Mouse (Mus musculus) stomach, embryonic 16.5 days (tissue): ENCODE results near the gene Lrrc26. TPM values are rescaled to one million over a fixed set of nuclear protein-coding genes. Genes with fewer than 3 reads are reported as not detected.
A peak's percentile ranks its signal among the peaks of the same experiment; 100 is the strongest.

Experiments used
- ATAC-seq: fragments of 200-750 bp; cut with Nextera tagmentation; 2 replicates; pipeline ENCODE4 v1.8.0; 2017; ENCODE audit warnings: moderate number of reproducible peaks, moderate TSS enrichment; ENCODE audit not compliant: insufficient read depth, low FRiP score
- H3K27ac ChIP-seq: fragments of 300-500 bp; sonication (generic); 2 replicates; pipeline ENCODE4 v1.5.1; 2014; ENCODE audit warnings: low read length
- H3K27me3 ChIP-seq: fragments of 300-500 bp; sonication (generic); 2 replicates; pipeline ENCODE4 v1.6.1; 2014; ENCODE audit warnings: low read length, control low read depth, mixed read lengths; ENCODE audit not compliant: control insufficient read depth, insufficient read depth
- H3K36me3 ChIP-seq: fragments of 300-500 bp; sonication (generic); 2 replicates; pipeline ENCODE4 v1.6.1; 2014; ENCODE audit warnings: low read length; ENCODE audit not compliant: control insufficient read depth, insufficient read depth
- H3K4me1 ChIP-seq: fragments of 300-500 bp; sonication (generic); 2 replicates; pipeline ENCODE4 v1.6.1; 2014; ENCODE audit warnings: low read length, control low read depth, mixed read lengths; ENCODE audit not compliant: control insufficient read depth, insufficient read depth
- H3K4me2 ChIP-seq: fragments of 300-500 bp; sonication (generic); 2 replicates; pipeline ENCODE4 v1.6.1; 2014; ENCODE audit warnings: low read depth, low read length, mixed read lengths
- H3K4me3 ChIP-seq: fragments of 300-500 bp; sonication (generic); replicated peaks from 2 replicates; pipeline ENCODE4 v1.5.1; 2014; ENCODE audit warnings: mild to moderate bottlenecking, low read length
- H3K9ac ChIP-seq: fragments of 300-500 bp; sonication (generic); 2 replicates; pipeline ENCODE4 v1.6.1; 2014; ENCODE audit warnings: low read length
- H3K9me3 ChIP-seq: fragments of 300-500 bp; sonication (generic); replicated peaks from 2 replicates; pipeline ENCODE4 v1.6.1; 2016; ENCODE audit warnings: low read length, control low read depth; ENCODE audit not compliant: control insufficient read depth
- WGBS: fragments of 180-500 bp; shearing (Covaris S2); extraction: QIAGEN DNeasy Blood & Tissue Kit; methylation state at CpG from one replicate; pipeline ENCODE4 v1.1.7; 2014; 5-methylcytosine and 5-hydroxymethylcytosine counted together
- polyA plus RNA-seq: library from polyadenylated mRNA; unstranded; fragments of >200 nt; fragmentation: Nextera tagmentation; extraction: Ambion mirVana; gene quantifications from 2 replicates; pipeline ENCODE4 v1.2.1, GENCODE M21; 2015

The Lrrc26 gene
- polyA plus RNA-seq, 1 experiment from 2014 or later, result 14.3 TPM

DNA sequence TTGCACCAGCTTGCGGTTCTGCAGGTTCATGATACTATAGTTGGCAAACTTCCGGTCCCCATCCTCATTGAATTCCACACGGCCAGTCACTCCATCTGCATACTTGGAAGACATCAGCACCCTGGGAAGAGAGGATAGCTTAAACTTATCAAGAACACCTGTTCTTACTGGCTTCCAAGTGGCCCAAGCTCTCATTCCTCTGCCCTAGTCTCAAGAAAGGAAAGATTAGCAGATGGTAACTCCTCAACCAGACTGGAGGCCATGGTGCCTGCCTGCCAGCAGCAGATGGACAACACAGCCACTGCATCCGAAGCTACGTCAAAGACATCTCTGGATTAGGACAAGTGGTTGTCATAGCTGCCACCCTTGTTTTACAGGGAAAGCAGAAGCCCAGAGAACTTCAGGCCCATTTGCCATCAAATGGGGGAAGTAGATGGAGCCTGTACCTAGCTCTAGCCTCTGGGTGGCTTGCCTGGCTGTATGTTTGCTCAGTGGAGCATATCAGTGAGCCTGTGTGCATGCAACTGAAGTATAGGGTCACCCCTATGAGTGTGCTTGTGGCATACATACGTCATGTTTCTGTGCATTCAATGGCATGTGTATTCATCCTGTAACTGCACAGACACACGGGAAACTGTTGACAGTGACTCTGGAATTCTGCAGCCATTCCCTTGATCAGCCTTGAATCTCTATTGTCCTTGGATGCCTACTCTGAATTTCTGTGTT lies 14.4 kb downstream of the Lrrc26 start:
- H3K27ac ChIP-seq, result no peak overlapping the region
- no peaks in the 10 kb centered on the region for H3K9me3 ChIP-seq
- peak overlapping the region; percentile 52; the same call in 1 of the 2 replicates for H3K4me3 ChIP-seq
- H3K9ac ChIP-seq, result 0 out of 2 replicates have a peak overlapping the region, but pooled peaks have one; percentile 13
- H3K4me1 ChIP-seq, result 0 out of 2 replicates have a peak, but pooled peaks cover 2% of the 10 kb centered on the region
- no peaks in the 10 kb centered on the region for H3K36me3 ChIP-seq
- peak overlapping the region; percentile 67 for H3K4me2 ChIP-seq
- ATAC-seq, result peak; percentile 40; the same call in 1 of the 2 replicates
- 69% methylated on average over 7 of the region's 7 CpGs for WGBS
- H3K27me3 ChIP-seq, result peaks cover 17% of the 10 kb centered on the region; the same call in 1 of the 2 replicates

DNA sequence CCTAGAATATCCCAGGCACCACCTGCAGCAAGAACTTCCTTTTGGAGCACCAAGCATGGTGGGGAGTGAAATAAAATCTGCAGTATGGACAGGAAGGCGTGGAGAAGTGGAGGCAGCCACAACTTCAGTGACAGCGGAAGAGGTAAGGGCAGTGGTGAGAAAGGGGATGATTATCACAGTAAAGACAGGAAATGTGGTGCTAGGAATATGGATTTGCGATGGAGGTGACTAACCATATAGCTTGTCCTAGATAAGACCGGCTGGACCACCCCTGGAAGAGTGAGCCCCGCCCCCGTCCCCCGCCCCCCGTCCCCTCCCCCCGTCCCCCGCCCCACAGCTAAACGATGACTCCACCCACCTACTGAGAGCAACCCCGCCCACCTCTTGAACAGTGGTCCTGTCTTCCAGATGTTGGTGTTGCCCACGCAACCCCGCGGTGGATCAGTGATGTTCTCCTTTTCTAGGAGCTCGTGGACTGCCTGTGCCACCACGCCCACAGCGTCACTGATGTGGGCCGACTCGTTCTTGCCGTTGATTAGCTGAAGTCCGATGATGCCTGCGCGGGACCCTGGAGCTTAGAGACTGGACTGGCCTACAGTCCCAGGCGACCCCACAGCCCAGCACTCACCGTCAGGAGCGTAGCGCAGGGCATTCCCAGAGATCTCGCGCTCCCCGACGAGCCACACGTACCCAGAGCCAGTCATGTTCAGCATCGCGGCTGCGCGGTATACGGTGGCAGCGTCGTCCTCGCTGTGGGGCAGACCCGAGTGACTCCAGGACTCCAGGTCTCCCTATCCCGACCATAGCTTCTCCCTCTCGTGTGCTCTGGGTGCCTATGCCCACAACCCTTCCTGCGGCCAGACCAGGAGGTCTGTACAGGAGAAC lies 15.2 kb downstream of the Lrrc26 start:
- no peak overlapping the region for H3K27ac ChIP-seq
- H3K4me1 ChIP-seq, result 0 out of 2 replicates have a peak, but pooled peaks cover 2% of the 10 kb centered on the region
- WGBS, result 3% methylated on average over 42 of the region's 45 CpGs
- H3K9me3 ChIP-seq, result no peaks in the 10 kb centered on the region
- no peaks in the 10 kb centered on the region for H3K36me3 ChIP-seq
- peak overlapping the region; percentile 49 for H3K9ac ChIP-seq
- H3K4me3 ChIP-seq, result peak overlapping the region; percentile 52
- H3K4me2 ChIP-seq, result peak overlapping the region; percentile 67
- H3K27me3 ChIP-seq, result peaks cover 17% of the 10 kb centered on the region; the same call in 1 of the 2 replicates
- peak; percentile 37; the same call in 1 of the 2 replicates for ATAC-seq

DNA sequence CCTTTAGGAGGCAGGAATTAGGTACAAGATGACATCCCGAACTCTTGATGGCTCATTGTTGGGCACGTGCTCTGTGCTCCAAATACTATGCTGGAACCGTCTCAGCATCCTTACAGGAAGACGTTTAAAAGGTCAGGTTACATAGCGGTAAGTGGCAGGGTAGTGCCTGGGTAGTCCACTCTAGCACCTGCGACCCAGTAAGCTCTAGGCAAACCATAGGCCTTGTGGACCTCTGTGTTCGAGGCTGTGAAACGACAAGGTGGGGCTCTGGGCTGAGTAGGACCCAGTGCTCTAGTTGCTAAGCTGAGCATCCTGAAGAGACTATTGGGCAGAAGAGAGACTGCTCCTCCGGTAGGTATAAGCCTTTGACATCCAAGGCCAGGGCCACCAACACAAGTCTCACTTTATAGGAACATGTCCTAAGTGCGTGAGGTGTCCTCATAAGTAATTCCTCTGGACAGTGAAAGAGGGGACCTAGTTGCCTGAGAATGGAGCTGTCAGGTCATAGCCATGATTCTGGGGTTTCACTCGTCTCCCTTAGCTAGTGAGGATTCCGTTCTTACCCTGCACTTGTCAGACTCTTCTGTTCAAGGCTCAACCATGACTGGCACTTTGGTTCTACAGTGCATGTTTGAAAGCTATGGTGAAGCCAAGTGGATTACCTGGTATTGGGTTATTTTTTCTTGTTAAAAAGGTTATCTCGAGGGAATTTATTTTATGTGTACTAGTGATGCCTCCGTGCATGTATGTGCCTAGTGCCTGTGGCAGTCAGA lies 16.1 kb downstream of the Lrrc26 start:
- peak overlapping the region; percentile 52 for H3K4me3 ChIP-seq
- no peak for ATAC-seq
- peak overlapping the region; percentile 67 for H3K4me2 ChIP-seq
- peak overlapping the region; percentile 49; the same call in 1 of the 2 replicates for H3K9ac ChIP-seq
- no peaks in the 10 kb centered on the region for H3K9me3 ChIP-seq
- WGBS, result 50% methylated on average over 14 of the region's 14 CpGs
- peaks cover 23% of the 10 kb centered on the region for H3K27me3 ChIP-seq
- no peak overlapping the region for H3K27ac ChIP-seq
- H3K4me1 ChIP-seq, result 0 out of 2 replicates have a peak, but pooled peaks cover 2% of the 10 kb centered on the region
- no peaks in the 10 kb centered on the region for H3K36me3 ChIP-seq

DNA sequence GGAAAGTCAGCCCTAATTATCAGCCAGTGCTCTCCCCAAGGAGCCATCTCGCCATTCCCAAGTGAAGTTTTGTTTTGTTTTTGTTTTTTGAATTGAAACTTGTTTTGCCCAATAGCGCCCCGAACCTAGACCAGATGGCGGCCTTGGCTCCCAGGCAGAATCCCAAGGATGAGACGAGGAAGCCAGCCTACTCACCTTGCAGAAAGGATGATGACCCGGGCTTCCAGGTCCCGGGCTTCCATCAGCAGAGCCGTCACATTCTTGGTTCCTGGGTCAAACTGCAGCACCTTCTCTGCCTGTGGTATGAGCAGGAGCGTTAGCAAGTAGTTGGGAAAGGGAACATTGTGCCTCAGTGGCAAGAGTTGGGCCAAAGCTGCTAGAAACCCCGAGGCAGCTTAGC lies 20.5 kb downstream of the Lrrc26 start:
- H3K27me3 ChIP-seq, result peaks cover 49% of the 10 kb centered on the region
- whole genome bisulfite sequencing, result 53% methylated on average over 10 of the region's 10 CpGs

DNA sequence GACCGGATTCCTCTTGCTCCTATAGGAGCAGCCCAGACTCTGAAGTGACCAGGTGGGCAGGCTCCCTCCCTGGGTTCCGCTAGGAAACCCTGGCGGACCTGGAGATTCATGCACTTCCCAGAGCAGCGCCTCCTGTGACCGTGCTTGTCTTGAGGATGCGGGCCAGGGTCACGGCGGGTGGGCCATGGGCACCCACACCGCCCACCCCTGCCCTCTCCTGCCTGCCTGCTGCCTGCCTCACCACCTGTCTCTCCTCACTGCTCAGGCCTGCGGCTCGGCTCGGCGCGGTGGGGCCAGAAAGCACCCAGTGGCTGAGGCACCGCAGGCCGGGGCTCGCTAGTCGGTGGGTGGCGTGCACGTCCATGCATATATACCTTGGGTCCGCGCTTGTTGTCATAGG lies 21.3 kb downstream of the Lrrc26 start:
- peak overlapping the region; percentile 45 for H3K4me2 ChIP-seq
- H3K36me3 ChIP-seq, result no peaks in the 10 kb centered on the region
- 0 out of 2 replicates have a peak overlapping the region, but pooled peaks have one; percentile 4 for H3K9ac ChIP-seq
- no peak overlapping the region for H3K27ac ChIP-seq
- under 1% methylated on average over 22 of the region's 22 CpGs for WGBS
- no peaks in the 10 kb centered on the region for H3K9me3 ChIP-seq
- no peaks in the 10 kb centered on the region for H3K4me1 ChIP-seq
- H3K27me3 ChIP-seq, result peaks cover 42% of the 10 kb centered on the region
- no peak for ATAC-seq
- peak overlapping the region; percentile 2 for H3K4me3 ChIP-seq

More for the DNA sequence above, 20.5 kb downstream of the Lrrc26 start:
- no peak overlapping the region for H3K4me2 ChIP-seq
- H3K9me3 ChIP-seq, result no peaks in the 10 kb centered on the region
- ATAC-seq, result no peak
- H3K36me3 ChIP-seq, result no peaks in the 10 kb centered on the region
- no peaks in the 10 kb centered on the region for H3K4me1 ChIP-seq
- no peak overlapping the region for H3K9ac ChIP-seq
- H3K27ac ChIP-seq, result no peak overlapping the region
- H3K4me3 ChIP-seq, result no peak overlapping the region

DNA sequence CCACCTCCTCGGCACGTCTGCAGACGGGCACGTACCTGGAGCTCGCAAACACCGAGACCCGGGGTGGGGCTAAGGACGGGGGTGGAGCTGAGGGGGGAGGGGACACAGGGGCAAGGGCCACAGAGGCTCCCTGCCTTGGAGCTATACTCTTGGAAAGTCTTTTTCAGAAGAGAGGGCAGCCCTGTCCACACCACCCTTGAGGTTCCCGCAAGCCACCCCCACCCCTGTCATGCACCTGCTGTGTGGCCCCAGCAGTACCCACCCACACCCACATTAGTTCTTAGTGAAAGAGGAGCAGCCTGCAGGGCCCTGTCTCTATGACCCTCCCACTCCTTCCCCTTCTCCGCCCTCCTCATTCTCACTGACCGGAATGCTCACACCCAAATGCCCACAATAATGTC lies 21.8 kb downstream of the Lrrc26 start:
- Histone ChIP-seq H3K27me3 (peaks cover 38% of the 10 kb centered on the region), H3K36me3 (no peaks in the 10 kb centered on the region), H3K4me2 (peak overlapping the region; percentile 45), H3K9ac (no peak overlapping the region), H3K4me3 (peak overlapping the region; percentile 2; the same call in 1 of the 2 replicates), H3K9me3 (no peaks in the 10 kb centered on the region), H3K27ac (no peak overlapping the region), H3K4me1 (no peaks in the 10 kb centered on the region)
- ATAC-seq, result peak; percentile 59; the same call in 1 of the 2 replicates
- WGBS, result 6% methylated on average over 11 of the region's 11 CpGs

DNA sequence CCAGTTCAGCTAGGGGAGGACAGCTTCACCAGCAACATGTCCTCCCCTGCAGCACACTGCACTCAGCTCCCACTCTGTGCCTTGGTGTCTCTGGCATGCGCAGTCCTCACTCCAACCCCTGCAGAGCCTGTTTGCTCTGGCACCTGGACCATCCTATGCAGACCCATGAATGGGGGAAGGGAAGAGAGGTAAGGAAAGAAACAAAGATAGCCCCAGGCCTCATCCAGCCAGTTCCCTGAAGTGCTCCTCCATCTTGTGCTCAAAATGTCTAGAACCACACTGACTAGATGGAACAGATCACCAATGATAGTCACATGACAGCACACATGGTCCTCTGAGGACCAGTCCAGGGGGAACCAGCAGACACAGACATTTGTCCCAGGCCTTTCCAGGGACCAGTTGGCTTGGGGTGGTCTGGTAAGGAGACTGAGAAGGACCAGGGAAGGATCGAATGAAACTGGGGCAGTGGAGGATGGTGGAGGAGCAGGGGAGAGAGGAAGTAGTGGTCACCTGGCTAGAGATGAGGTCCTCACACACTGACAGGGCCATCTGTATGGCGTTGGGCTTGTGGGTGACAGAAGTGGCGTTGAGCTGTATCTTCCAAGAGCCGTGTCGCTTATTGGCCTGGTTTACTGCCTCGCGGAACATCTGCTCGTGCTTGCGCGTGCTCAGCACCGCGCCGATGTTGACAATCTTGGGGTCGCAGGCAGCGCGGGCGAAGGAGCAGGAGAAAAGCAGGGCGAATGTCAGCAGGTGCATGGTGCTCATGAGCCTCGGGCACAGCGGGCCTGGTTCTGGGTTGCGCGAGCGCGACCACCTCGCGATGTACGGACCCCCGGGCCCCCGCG lies 28.6 kb downstream of the Lrrc26 start:
- Histone ChIP-seq H3K4me3 (peak overlapping the region; percentile 32), H3K9me3 (no peaks in the 10 kb centered on the region), H3K36me3 (no peaks in the 10 kb centered on the region), H3K27me3 (peaks cover 29% of the 10 kb centered on the region), H3K27ac (no peak overlapping the region), H3K4me1 (peaks cover 3% of the 10 kb centered on the region; the same call in 1 of the 2 replicates), H3K4me2 (peak overlapping the region; percentile 52), H3K9ac (no peak overlapping the region)
- no peak for ATAC-seq
- WGBS, result 5% methylated on average over 31 of the region's 31 CpGs
